Mouse (Mus musculus): Measurements from ENCODE around the gene Gm43552. TPM values are rescaled to one million over a fixed set of nuclear protein-coding genes. Genes with fewer than 3 reads are reported as not detected.

Gm43552 gene
- polyA plus RNA-seq, 1 experiment, result not detected

DNA sequence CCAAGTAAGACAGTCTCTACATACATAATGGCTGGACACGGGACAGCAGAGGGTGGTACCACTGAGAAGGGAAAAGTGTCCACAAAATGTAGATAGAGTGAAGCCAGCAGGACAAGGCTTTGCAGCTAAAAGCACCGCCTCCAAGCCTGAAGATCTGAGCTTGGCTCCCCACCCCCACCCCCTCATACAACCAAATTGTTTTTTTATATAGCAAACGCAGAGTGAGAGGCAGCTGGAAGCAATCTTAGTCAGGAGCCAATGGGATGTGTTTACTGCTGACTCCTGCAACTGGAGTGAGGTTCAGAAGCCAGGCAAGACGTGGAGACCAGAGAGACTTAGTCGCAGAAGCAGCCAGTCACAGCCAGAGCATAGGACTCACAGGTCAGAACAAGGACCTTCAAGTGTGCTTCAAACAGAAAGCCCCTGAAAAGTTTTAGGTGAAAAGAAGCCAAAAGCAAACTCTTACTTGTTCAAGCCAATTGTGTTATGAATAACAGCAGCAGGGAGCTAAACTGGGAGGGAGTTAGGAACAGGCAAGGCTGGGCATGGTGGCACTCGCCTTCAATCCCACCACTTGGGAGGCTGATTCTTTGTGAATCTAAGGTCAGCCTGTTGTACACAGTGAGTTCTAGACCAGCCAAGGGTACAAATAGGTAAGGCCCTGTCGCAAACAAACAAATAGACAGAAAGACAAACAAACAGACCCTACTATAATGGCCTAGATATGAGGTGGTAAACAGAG lies 35.4 kb downstream of the Gm43552 start:
- H3K9me3 ChIP-seq (replicated peaks; ENCODE audit: control insufficient read depth, insufficient read depth, low read length, poor library complexity, severe bottlenecking), result no peaks in the 10 kb centered on the region
- H3K27ac ChIP-seq (ENCODE audit: insufficient read depth, low read length), result no peak overlapping the region
- no peaks in the 10 kb centered on the region for H3K27me3 ChIP-seq (ENCODE audit: control insufficient read depth, insufficient read depth, low read length, poor library complexity, severe bottlenecking)
- TF ChIP-seq CTCF (IDR thresholded peaks at IDR 0.05; ENCODE audit: low read depth, low read length) (no peak), POLR2A (IDR thresholded peaks at IDR 0.05; ENCODE audit: insufficient read depth, low read length) (no peak), EP300 (IDR thresholded peaks at IDR 0.05; ENCODE audit: insufficient read depth, low read depth, low read length) (no peak)
- H3K4me1 ChIP-seq (ENCODE audit: control insufficient read depth, insufficient read depth, low read length), result no peaks in the 10 kb centered on the region
- H3K36me3 ChIP-seq (ENCODE audit: control insufficient read depth, insufficient read depth, low read length, poor library complexity, severe bottlenecking), result no peaks in the 10 kb centered on the region; the same call in 1 of the 2 replicates
- no peak overlapping the region for H3K9ac ChIP-seq (ENCODE audit: low read depth, poor library complexity, severe bottlenecking)
- no peak overlapping the region for H3K4me3 ChIP-seq (ENCODE audit: low read depth, low read length)

- Histone ChIP-seq H3K27me3 (ENCODE audit: control insufficient read depth, insufficient read depth, low read length, poor library complexity, severe bottlenecking) (no peaks in the 10 kb centered on the region), H3K4me3 (ENCODE audit: low read depth, low read length) (no peak overlapping the region), H3K27ac (ENCODE audit: insufficient read depth, low read length) (no peak overlapping the region), H3K9ac (ENCODE audit: low read depth, poor library complexity, severe bottlenecking) (no peak overlapping the region), H3K36me3 (ENCODE audit: control insufficient read depth, insufficient read depth, low read length, poor library complexity, severe bottlenecking) (no peaks in the 10 kb centered on the region), H3K4me1 (ENCODE audit: control insufficient read depth, insufficient read depth, low read length) (no peaks in the 10 kb centered on the region), H3K9me3 (replicated peaks; ENCODE audit: control insufficient read depth, insufficient read depth, low read length, poor library complexity, severe bottlenecking) (no peaks in the 10 kb centered on the region)
- TF ChIP-seq CTCF (IDR thresholded peaks at IDR 0.05; ENCODE audit: low read depth, low read length), result no peak
- no peak for TF ChIP-seq EP300 (IDR thresholded peaks at IDR 0.05; ENCODE audit: insufficient read depth, low read depth, low read length)
- TF ChIP-seq POLR2A (IDR thresholded peaks at IDR 0.05; ENCODE audit: insufficient read depth, low read length), result no peak
These were observed 37.9 kb downstream of the Gm43552 start for GRCm38 (mm10) chr5:65454771-65455170.

GRCm38 (mm10) chr5:65448941-65449340 lies 43.7 kb downstream of the Gm43552 start:
- peaks cover 5% of the 10 kb centered on the region for H3K4me1 ChIP-seq (ENCODE audit: control insufficient read depth, insufficient read depth, low read length)
- no peaks in the 10 kb centered on the region for H3K36me3 ChIP-seq (ENCODE audit: control insufficient read depth, insufficient read depth, low read length, poor library complexity, severe bottlenecking)
- H3K4me3 ChIP-seq (ENCODE audit: low read depth, low read length), result no peak overlapping the region
- no peaks in the 10 kb centered on the region for H3K9me3 ChIP-seq (replicated peaks; ENCODE audit: control insufficient read depth, insufficient read depth, low read length, poor library complexity, severe bottlenecking)
- H3K27ac ChIP-seq (ENCODE audit: insufficient read depth, low read length), result no peak overlapping the region; the same call in 1 of the 2 replicates
- H3K9ac ChIP-seq (ENCODE audit: low read depth, poor library complexity, severe bottlenecking), result no peak overlapping the region
- no peaks in the 10 kb centered on the region for H3K27me3 ChIP-seq (ENCODE audit: control insufficient read depth, insufficient read depth, low read length, poor library complexity, severe bottlenecking)
- TF ChIP-seq EP300 (IDR thresholded peaks at IDR 0.05; ENCODE audit: insufficient read depth, low read depth, low read length) (no peak), CTCF (IDR thresholded peaks at IDR 0.05; ENCODE audit: low read depth, low read length) (no peak)

- H3K4me3 ChIP-seq (ENCODE audit: low read depth, low read length), result no peak overlapping the region
- TF ChIP-seq POLR2A (IDR thresholded peaks at IDR 0.05; ENCODE audit: insufficient read depth, low read length), result no peak
- TF ChIP-seq EP300 (IDR thresholded peaks at IDR 0.05; ENCODE audit: insufficient read depth, low read depth, low read length), result no peak
- no peak for TF ChIP-seq CTCF (IDR thresholded peaks at IDR 0.05; ENCODE audit: low read depth, low read length)
- peaks cover 5% of the 10 kb centered on the region for H3K4me1 ChIP-seq (ENCODE audit: control insufficient read depth, insufficient read depth, low read length)
- no peaks in the 10 kb centered on the region for H3K36me3 ChIP-seq (ENCODE audit: control insufficient read depth, insufficient read depth, low read length, poor library complexity, severe bottlenecking)
- H3K9ac ChIP-seq (ENCODE audit: low read depth, poor library complexity, severe bottlenecking), result no peak overlapping the region
- no peaks in the 10 kb centered on the region for H3K9me3 ChIP-seq (replicated peaks; ENCODE audit: control insufficient read depth, insufficient read depth, low read length, poor library complexity, severe bottlenecking)
- no peak overlapping the region for H3K27ac ChIP-seq (ENCODE audit: insufficient read depth, low read length)
- no peaks in the 10 kb centered on the region for H3K27me3 ChIP-seq (ENCODE audit: control insufficient read depth, insufficient read depth, low read length, poor library complexity, severe bottlenecking)
These were observed 44.8 kb downstream of the Gm43552 start for GRCm38 (mm10) chr5:65447826-65448225.

DNA sequence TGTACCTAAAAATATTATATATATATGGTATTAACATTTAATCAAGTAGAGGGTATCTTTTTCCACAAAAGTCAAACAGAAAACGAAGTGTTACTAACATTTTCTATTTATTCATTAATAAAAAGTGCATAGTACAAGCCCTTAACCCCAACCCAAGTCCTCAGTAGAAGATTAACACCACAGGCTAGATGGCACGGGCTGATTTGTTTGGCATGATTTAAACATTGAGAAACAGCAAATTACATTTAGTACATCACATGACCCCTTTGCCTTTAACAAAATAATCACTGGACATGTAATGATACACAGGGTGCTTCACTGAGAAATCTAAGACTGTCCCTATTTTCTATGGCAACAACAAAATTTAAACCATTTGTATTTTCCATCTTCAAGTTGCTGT lies 45.9 kb downstream of the Gm43552 start:
- Histone ChIP-seq H3K4me1 (ENCODE audit: control insufficient read depth, insufficient read depth, low read length) (peaks cover 5% of the 10 kb centered on the region), H3K9me3 (replicated peaks; ENCODE audit: control insufficient read depth, insufficient read depth, low read length, poor library complexity, severe bottlenecking) (no peaks in the 10 kb centered on the region), H3K36me3 (ENCODE audit: control insufficient read depth, insufficient read depth, low read length, poor library complexity, severe bottlenecking) (no peaks in the 10 kb centered on the region), H3K4me3 (ENCODE audit: low read depth, low read length) (no peak overlapping the region), H3K27ac (ENCODE audit: insufficient read depth, low read length) (no peak overlapping the region), H3K27me3 (ENCODE audit: control insufficient read depth, insufficient read depth, low read length, poor library complexity, severe bottlenecking) (no peaks in the 10 kb centered on the region), H3K9ac (ENCODE audit: low read depth, poor library complexity, severe bottlenecking) (no peak overlapping the region)
- TF ChIP-seq CTCF (IDR thresholded peaks at IDR 0.05; ENCODE audit: low read depth, low read length), result no peak
- TF ChIP-seq EP300 (IDR thresholded peaks at IDR 0.05; ENCODE audit: insufficient read depth, low read depth, low read length), result no peak
- TF ChIP-seq POLR2A (IDR thresholded peaks at IDR 0.05; ENCODE audit: insufficient read depth, low read length), result no peak

DNA sequence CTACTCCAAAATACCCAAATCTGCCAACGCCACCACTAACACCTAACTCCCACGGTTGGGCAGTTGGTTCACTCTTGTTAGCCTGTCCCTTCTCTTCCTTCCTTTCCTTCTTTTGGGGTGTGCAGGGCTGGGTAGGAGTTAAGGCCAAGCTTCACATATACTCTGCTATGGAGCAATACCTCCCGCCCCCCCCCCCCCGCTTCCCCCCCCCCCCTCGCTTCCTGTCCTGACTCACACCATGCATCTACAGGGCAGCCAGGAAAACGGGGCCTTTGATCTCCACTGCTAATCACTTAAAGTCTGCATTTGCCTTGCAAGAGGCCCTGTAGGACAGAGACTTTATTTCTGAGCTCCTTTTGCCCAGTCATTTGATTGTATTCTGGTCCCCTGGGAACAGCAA lies 47.7 kb downstream of the Gm43552 start:
- TF ChIP-seq EP300 (IDR thresholded peaks at IDR 0.05; ENCODE audit: insufficient read depth, low read depth, low read length), result no peak
- no peak for TF ChIP-seq CTCF (IDR thresholded peaks at IDR 0.05; ENCODE audit: low read depth, low read length)
- TF ChIP-seq POLR2A (IDR thresholded peaks at IDR 0.05; ENCODE audit: insufficient read depth, low read length), result no peak
- Histone ChIP-seq H3K4me3 (ENCODE audit: low read depth, low read length) (no peak overlapping the region), H3K36me3 (ENCODE audit: control insufficient read depth, insufficient read depth, low read length, poor library complexity, severe bottlenecking) (no peaks in the 10 kb centered on the region), H3K9ac (ENCODE audit: low read depth, poor library complexity, severe bottlenecking) (no peak overlapping the region), H3K4me1 (ENCODE audit: control insufficient read depth, insufficient read depth, low read length) (peaks cover 7% of the 10 kb centered on the region), H3K9me3 (replicated peaks; ENCODE audit: control insufficient read depth, insufficient read depth, low read length, poor library complexity, severe bottlenecking) (no peaks in the 10 kb centered on the region), H3K27me3 (ENCODE audit: control insufficient read depth, insufficient read depth, low read length, poor library complexity, severe bottlenecking) (no peaks in the 10 kb centered on the region), H3K27ac (ENCODE audit: insufficient read depth, low read length) (no peak overlapping the region)

All from ES-Bruce4 (cell line).